Mouse (Mus musculus): ENCODE data around the gene Lcn6. TPM values are rescaled to one million over a fixed set of nuclear protein-coding genes. Genes with fewer than 3 reads are reported as not detected.

The Lcn6 gene
- polyA plus RNA-seq, 1 experiment from 2014 or later = not detected

DNA sequence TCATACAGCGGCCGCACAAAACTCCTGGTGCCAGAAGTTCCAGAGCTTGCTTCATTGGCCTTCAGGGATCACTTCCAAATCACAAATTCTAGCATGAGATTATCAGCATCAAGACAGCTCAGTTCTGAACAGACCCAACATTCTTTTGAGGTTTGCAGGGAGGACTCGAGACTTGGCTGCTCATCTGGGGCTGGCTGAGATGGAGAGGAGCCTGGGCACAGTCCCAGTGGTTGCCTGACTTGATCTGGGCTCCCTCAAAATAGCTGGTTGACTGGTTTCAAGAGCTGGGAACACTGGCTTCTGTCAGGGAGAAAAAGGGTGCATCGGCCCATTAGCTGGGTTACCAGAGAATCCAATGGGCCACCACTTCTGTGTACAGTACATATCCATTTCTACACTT, 19.9 kb upstream of the Lcn6 start:
- ATAC-seq (ENCODE audit: insufficient number of reproducible peaks, insufficient read depth, low FRiP score, low read depth) = no peak
- no peaks in the 10 kb centered on the region for H3K36me3 ChIP-seq (ENCODE audit: control insufficient read depth, insufficient read depth, low read length)
- H3K9ac ChIP-seq (ENCODE audit: low read length) = no peak overlapping the region
- H3K4me3 ChIP-seq (ENCODE audit: control insufficient read depth in 1 of 2, insufficient read depth in 1 of 2, low read depth in 1 of 2, low read length in 2 of 2) = no peak overlapping the region
- no peaks in the 10 kb centered on the region for H3K9me3 ChIP-seq (ENCODE audit: control insufficient read depth, low read length)
- no peaks in the 10 kb centered on the region for H3K4me1 ChIP-seq (ENCODE audit: control insufficient read depth in 2 of 2, insufficient read depth in 2 of 2, low read length in 2 of 2)
- H3K4me2 ChIP-seq (ENCODE audit: low read length) = no peak overlapping the region
- WGBS = 78% methylated on average over 4 of the region's 4 CpGs
- H3K27me3 ChIP-seq (ENCODE audit: control insufficient read depth, insufficient read depth, low read length) = 0 out of 2 replicates have a peak, but pooled peaks cover 4% of the 10 kb centered on the region
- no peak overlapping the region for H3K27ac ChIP-seq (replicated peaks in 1 of 2; ENCODE audit: control insufficient read depth in 1 of 2, insufficient read depth in 1 of 2, low read depth in 2 of 2, low read length in 2 of 2)

DNA sequence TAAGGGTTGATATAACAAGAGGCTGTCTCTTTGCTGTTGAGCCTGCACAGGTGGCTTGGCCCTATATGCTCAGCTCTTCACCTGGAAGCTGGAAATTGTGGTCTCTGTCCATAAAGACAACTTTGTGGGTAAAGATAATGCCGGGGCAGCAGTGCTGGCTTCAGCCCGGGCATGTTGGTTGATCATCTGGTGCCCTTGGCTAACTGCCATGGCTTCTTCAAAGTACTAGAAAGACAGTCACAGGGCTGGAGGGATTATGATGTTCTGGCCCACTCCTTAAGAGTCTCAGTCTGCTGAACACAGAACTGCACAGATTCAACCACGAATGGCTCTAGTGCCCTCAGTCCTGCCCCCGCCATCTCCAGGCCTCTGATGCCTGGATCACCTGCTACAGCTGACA, 19.3 kb upstream of the Lcn6 start:
- Histone ChIP-seq H3K9me3 (ENCODE audit: control insufficient read depth, low read length) (no peaks in the 10 kb centered on the region), H3K27ac (replicated peaks in 1 of 2; ENCODE audit: control insufficient read depth in 1 of 2, insufficient read depth in 1 of 2, low read depth in 2 of 2, low read length in 2 of 2) (no peak overlapping the region), H3K4me2 (ENCODE audit: low read length) (no peak overlapping the region), H3K4me1 (ENCODE audit: control insufficient read depth in 2 of 2, insufficient read depth in 2 of 2, low read length in 2 of 2) (no peaks in the 10 kb centered on the region), H3K4me3 (ENCODE audit: control insufficient read depth in 1 of 2, insufficient read depth in 1 of 2, low read depth in 1 of 2, low read length in 2 of 2) (no peak overlapping the region), H3K27me3 (ENCODE audit: control insufficient read depth, insufficient read depth, low read length) (0 out of 2 replicates have a peak, but pooled peaks cover 4% of the 10 kb centered on the region), H3K36me3 (ENCODE audit: control insufficient read depth, insufficient read depth, low read length) (no peaks in the 10 kb centered on the region), H3K9ac (ENCODE audit: low read length) (no peak overlapping the region)
- WGBS = 73% methylated on average over 4 of the region's 4 CpGs
- no peak for ATAC-seq (ENCODE audit: insufficient number of reproducible peaks, insufficient read depth, low FRiP score, low read depth)

DNA sequence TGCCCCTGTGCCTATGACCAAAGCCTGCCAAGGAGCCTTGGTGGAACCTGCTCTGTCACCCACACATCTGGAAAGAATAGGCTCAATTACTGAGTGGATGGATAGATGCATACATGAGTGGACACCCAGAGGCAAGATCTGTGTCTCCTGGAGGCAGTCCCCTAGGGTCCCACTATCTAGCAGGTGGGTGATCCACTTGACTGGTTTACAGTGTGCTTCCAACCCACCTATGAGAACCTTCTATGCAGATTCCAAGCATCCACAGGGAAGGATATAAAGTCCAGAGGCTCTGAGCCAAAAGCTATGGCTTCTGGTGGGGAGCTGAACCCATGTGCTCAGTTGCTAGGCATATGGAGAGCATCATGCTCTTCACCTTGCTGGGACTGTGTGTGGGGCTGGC, 18.9 kb upstream of the Lcn6 start, which contains the start of gene Lcn5:
Lcn5 (plus strand) TSS at position 301 of the 400 bp plus-strand sequence.
- no peak within 1 kb of the TSS for H3K9ac ChIP-seq (ENCODE audit: low read length)
- H3K4me3 ChIP-seq (ENCODE audit: control insufficient read depth in 1 of 2, insufficient read depth in 1 of 2, low read depth in 1 of 2, low read length in 2 of 2) = no peak within 1 kb of the TSS
- no peaks in the 10 kb centered on the region for H3K9me3 ChIP-seq (ENCODE audit: control insufficient read depth, low read length)
- no peaks in the 10 kb centered on the region for H3K36me3 ChIP-seq (ENCODE audit: control insufficient read depth, insufficient read depth, low read length)
- no peak for ATAC-seq (ENCODE audit: insufficient number of reproducible peaks, insufficient read depth, low FRiP score, low read depth)
- H3K27ac ChIP-seq (replicated peaks in 1 of 2; ENCODE audit: control insufficient read depth in 1 of 2, insufficient read depth in 1 of 2, low read depth in 2 of 2, low read length in 2 of 2) = no peak within 1 kb of the TSS
- H3K4me1 ChIP-seq (ENCODE audit: control insufficient read depth in 2 of 2, insufficient read depth in 2 of 2, low read length in 2 of 2) = no peaks in the 10 kb centered on the region
- H3K4me2 ChIP-seq (ENCODE audit: low read length) = no peak within 1 kb of the TSS
- 0 out of 2 replicates have a peak, but pooled peaks cover 4% of the 10 kb centered on the region for H3K27me3 ChIP-seq (ENCODE audit: control insufficient read depth, insufficient read depth, low read length)

DNA sequence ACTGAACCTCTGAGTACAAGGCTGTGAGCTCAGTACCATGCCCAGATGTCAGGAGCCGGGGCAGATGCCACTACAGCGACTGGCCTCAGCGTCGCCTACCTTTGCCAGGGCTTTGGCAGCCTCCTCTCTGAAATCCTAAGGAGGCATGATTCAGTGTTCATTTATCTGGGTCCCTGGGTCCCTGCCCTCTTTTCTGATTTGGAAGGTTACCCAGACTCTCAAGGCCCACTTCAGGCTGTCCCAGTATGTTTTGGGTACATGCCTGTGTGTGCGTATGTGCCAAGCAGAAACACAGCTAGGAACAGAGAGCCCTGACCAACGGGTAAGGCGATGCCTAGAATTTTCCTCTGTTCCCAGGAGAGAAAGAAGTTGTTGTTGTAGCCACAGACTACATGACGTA, 16.3 kb upstream of the Lcn6 start:
- no peaks in the 10 kb centered on the region for H3K27me3 ChIP-seq (ENCODE audit: control insufficient read depth, insufficient read depth, low read length)
- no peak overlapping the region for H3K4me3 ChIP-seq (ENCODE audit: control insufficient read depth in 1 of 2, insufficient read depth in 1 of 2, low read depth in 1 of 2, low read length in 2 of 2)
- H3K36me3 ChIP-seq (ENCODE audit: control insufficient read depth, insufficient read depth, low read length) = no peaks in the 10 kb centered on the region
- 84% methylated on average over 8 of the region's 8 CpGs for WGBS
- H3K4me1 ChIP-seq (ENCODE audit: control insufficient read depth in 2 of 2, insufficient read depth in 2 of 2, low read length in 2 of 2) = no peaks in the 10 kb centered on the region
- H3K9me3 ChIP-seq (ENCODE audit: control insufficient read depth, low read length) = no peaks in the 10 kb centered on the region
- no peak overlapping the region for H3K4me2 ChIP-seq (ENCODE audit: low read length)
- H3K9ac ChIP-seq (ENCODE audit: low read length) = no peak overlapping the region
- no peak for ATAC-seq (ENCODE audit: insufficient number of reproducible peaks, insufficient read depth, low FRiP score, low read depth)
- H3K27ac ChIP-seq (replicated peaks in 1 of 2; ENCODE audit: control insufficient read depth in 1 of 2, insufficient read depth in 1 of 2, low read depth in 2 of 2, low read length in 2 of 2) = no peak overlapping the region

DNA sequence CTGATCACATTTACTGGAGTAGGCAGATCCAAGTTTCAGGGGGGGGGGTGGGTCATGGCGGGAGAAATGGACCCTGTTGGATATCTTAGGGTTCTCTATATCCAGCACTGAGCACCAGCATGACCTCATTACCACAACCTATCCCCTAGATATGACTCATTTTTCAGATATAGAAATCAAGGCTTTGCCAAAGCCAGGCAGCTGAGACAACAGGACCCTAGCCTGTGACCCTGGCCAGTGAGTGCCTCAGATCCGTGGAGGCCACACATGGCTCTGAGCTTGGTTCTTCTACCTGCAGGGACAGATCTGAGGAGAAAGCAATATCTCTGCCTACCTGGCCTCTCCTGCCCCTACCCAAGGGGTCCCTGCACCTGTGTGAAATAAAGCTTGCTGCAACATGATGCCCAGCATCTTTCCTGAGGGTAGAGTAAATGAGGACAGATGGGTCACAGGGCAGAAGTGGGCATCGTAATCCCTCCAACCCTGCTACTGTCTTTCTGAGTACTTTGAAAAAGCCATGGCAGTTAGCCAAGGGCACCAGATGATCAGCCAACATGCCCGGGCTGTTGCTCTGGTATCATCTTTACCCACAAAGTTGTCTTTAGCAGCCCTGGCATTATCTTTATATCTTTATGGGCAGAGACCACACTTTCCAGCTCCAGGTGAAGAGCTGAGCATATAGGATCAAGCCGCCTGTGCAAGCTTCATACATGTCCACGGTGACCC, 15.2 kb upstream of the Lcn6 start:
- 76% methylated on average over 6 of the region's 6 CpGs for WGBS
- Histone ChIP-seq H3K36me3 (ENCODE audit: control insufficient read depth, insufficient read depth, low read length) (no peaks in the 10 kb centered on the region), H3K27me3 (ENCODE audit: control insufficient read depth, insufficient read depth, low read length) (no peaks in the 10 kb centered on the region), H3K9ac (ENCODE audit: low read length) (no peak overlapping the region), H3K27ac (replicated peaks in 1 of 2; ENCODE audit: control insufficient read depth in 1 of 2, insufficient read depth in 1 of 2, low read depth in 2 of 2, low read length in 2 of 2) (no peak overlapping the region), H3K9me3 (ENCODE audit: control insufficient read depth, low read length) (no peaks in the 10 kb centered on the region), H3K4me2 (ENCODE audit: low read length) (no peak overlapping the region), H3K4me3 (ENCODE audit: control insufficient read depth in 1 of 2, insufficient read depth in 1 of 2, low read depth in 1 of 2, low read length in 2 of 2) (no peak overlapping the region), H3K4me1 (ENCODE audit: control insufficient read depth in 2 of 2, insufficient read depth in 2 of 2, low read length in 2 of 2) (no peaks in the 10 kb centered on the region)
- no peak for ATAC-seq (ENCODE audit: insufficient number of reproducible peaks, insufficient read depth, low FRiP score, low read depth)

DNA sequence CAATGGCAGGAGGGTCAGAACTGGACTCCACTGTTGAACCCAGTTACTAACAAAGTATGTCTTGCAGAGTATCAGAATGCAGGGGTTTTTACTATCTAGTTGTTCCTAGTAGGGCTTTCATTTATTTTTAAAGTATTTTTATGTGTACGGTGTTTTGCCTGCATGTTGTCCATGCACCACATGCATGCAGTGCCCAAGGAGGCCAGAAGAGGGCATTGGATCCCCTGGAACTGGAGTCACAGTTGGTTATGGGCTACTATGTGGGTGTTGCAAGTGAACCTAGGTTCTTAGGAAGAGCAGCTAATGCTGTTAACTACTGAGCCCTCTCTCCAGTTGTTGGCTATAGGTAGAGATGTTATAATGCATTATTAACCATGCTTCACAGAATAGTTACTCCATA, 13.1 kb upstream of the Lcn6 start:
- 69% methylated on average over 1 of the region's 1 CpGs for WGBS
- Histone ChIP-seq H3K36me3 (ENCODE audit: control insufficient read depth, insufficient read depth, low read length) (no peaks in the 10 kb centered on the region), H3K9ac (ENCODE audit: low read length) (no peak overlapping the region), H3K9me3 (ENCODE audit: control insufficient read depth, low read length) (no peaks in the 10 kb centered on the region), H3K4me1 (ENCODE audit: control insufficient read depth in 2 of 2, insufficient read depth in 2 of 2, low read length in 2 of 2) (no peaks in the 10 kb centered on the region), H3K4me3 (ENCODE audit: control insufficient read depth in 1 of 2, insufficient read depth in 1 of 2, low read depth in 1 of 2, low read length in 2 of 2) (no peak overlapping the region), H3K27ac (replicated peaks in 1 of 2; ENCODE audit: control insufficient read depth in 1 of 2, insufficient read depth in 1 of 2, low read depth in 2 of 2, low read length in 2 of 2) (no peak overlapping the region), H3K27me3 (ENCODE audit: control insufficient read depth, insufficient read depth, low read length) (no peaks in the 10 kb centered on the region), H3K4me2 (ENCODE audit: low read length) (no peak overlapping the region)
- ATAC-seq (ENCODE audit: insufficient number of reproducible peaks, insufficient read depth, low FRiP score, low read depth) = no peak

DNA sequence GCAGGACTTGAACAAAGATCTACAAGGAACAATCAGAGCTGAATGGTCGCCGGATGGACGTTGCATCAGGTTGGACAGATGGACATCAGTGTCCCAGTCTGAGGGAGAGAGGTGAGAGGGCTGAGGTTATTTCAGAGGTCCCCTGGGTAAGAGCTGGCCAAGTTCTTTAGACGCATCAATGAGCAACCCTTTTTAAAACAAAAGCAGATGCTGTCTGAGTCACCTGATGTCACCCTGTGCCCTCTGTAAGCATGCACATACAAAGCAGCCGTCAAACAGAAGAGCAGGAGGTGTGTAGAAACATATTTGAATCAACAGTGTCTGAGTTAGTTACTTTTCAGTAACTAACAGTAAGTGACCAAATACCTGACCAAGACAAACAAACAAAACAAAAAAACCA, 12.5 kb upstream of the Lcn6 start:
- no peak overlapping the region for H3K27ac ChIP-seq (replicated peaks in 1 of 2; ENCODE audit: control insufficient read depth in 1 of 2, insufficient read depth in 1 of 2, low read depth in 2 of 2, low read length in 2 of 2)
- no peaks in the 10 kb centered on the region for H3K27me3 ChIP-seq (ENCODE audit: control insufficient read depth, insufficient read depth, low read length)
- H3K36me3 ChIP-seq (ENCODE audit: control insufficient read depth, insufficient read depth, low read length) = no peaks in the 10 kb centered on the region
- WGBS = 84% methylated on average over 5 of the region's 5 CpGs
- H3K9me3 ChIP-seq (ENCODE audit: control insufficient read depth, low read length) = no peaks in the 10 kb centered on the region
- no peak overlapping the region for H3K9ac ChIP-seq (ENCODE audit: low read length)
- H3K4me2 ChIP-seq (ENCODE audit: low read length) = no peak overlapping the region
- ATAC-seq (ENCODE audit: insufficient number of reproducible peaks, insufficient read depth, low FRiP score, low read depth) = no peak
- no peaks in the 10 kb centered on the region for H3K4me1 ChIP-seq (ENCODE audit: control insufficient read depth in 2 of 2, insufficient read depth in 2 of 2, low read length in 2 of 2)
- H3K4me3 ChIP-seq (ENCODE audit: control insufficient read depth in 1 of 2, insufficient read depth in 1 of 2, low read depth in 1 of 2, low read length in 2 of 2) = no peak overlapping the region

DNA sequence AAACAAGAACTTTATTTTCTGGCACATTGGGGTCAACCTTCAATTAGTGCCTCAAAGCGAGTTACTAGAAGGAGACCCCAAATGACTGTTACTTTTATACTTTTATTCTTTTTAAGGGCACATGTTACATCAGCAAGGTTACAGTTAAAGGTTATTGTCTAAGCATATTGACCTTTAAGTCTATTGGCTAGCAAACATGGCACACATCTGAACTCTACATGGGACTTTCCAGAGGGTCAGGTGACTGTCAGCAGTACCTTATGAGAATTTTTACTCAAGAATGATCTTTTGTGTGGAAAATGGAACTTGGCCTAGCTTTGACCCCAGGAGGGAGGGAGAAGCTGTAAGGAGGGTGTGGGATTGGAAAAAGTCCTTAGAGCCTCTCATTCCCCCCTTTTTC, 10.1 kb upstream of the Lcn6 start:
- 67% methylated on average over 1 of the region's 1 CpGs for WGBS
- Histone ChIP-seq H3K9me3 (ENCODE audit: control insufficient read depth, low read length) (no peaks in the 10 kb centered on the region), H3K27ac (replicated peaks in 1 of 2; ENCODE audit: control insufficient read depth in 1 of 2, insufficient read depth in 1 of 2, low read depth in 2 of 2, low read length in 2 of 2) (no peak overlapping the region), H3K9ac (ENCODE audit: low read length) (no peak overlapping the region), H3K4me2 (ENCODE audit: low read length) (no peak overlapping the region), H3K4me1 (ENCODE audit: control insufficient read depth in 2 of 2, insufficient read depth in 2 of 2, low read length in 2 of 2) (no peaks in the 10 kb centered on the region), H3K27me3 (ENCODE audit: control insufficient read depth, insufficient read depth, low read length) (no peaks in the 10 kb centered on the region), H3K36me3 (ENCODE audit: control insufficient read depth, insufficient read depth, low read length) (no peaks in the 10 kb centered on the region), H3K4me3 (ENCODE audit: control insufficient read depth in 1 of 2, insufficient read depth in 1 of 2, low read depth in 1 of 2, low read length in 2 of 2) (no peak overlapping the region)
- ATAC-seq (ENCODE audit: insufficient number of reproducible peaks, insufficient read depth, low FRiP score, low read depth) = no peak

All from heart, embryonic 14.5 days (tissue).